Mouse (Mus musculus): ENCODE data around the gene Wdr38.

Gene Wdr38

GRCm38 (mm10) chr2:39048515-39048914 is 51.2 kb downstream of the Wdr38 start:
- no peak for DNase-seq (ENCODE audit: low spot score in 2 of 2)

Measured in right cerebral cortex, postnatal 10 days (tissue).